Mouse (Mus musculus) thymus, postnatal 25 days (tissue): ENCODE measurements around the gene Tchp.

Source experiments
- DNase-seq: peaks from one replicate; pipeline ENCODE4 v3.0.0; 2022

The Tchp gene

DNA sequence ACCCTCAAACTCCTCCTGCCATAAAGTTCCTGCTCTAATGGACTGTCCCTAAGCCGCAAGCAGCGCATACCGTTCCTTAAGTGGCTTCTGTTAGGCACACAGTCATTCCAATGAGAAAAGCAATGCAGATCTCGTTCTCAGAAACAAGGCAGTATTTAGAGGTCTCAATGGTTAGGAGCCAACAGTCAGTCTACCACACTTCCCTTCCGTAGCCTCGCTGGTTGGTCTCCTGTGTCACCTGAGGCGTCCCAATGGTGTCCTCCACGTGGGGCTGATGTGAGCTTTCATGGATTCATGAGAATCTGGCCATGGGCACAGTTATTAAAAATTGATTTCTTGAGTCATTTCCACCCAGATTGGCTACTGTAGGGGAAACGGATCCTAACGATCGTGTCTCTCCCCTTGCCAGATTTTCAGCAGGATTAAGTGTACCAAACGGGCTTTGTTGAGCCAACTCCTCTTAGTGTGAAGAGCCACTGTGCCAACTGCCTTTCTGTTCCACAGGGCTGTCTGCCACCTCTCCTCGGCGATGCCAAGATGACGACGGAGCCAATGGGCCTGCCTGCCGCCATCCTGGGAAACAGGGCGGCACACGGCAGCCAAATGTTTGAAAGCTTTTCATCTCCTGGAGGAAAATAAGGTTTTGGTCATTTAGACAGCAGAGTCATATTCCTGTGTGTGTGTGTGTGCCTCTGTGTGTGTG, 9.4 kb upstream of the Tchp start:
- no peak for DNase-seq

DNA sequence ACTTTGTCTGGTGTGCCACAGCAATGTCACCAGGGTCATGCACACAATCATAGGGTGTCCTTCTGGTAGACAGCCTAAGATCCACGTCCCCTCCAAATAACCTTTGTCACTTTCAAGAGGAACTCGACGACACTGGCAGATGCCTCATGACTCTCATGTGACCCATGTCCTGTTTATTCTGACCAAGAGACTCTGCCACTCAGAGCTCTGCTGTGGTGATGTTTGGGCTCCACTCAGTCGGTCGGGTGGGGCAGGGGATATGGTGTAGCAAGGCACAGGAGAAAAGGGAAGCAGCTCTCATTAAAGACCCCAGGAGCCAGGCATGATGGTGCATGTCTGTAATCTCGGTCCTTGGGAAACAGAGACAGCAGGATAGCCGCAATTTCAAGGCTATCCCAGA, 8.5 kb upstream of the Tchp start:
- no peak for DNase-seq

DNA sequence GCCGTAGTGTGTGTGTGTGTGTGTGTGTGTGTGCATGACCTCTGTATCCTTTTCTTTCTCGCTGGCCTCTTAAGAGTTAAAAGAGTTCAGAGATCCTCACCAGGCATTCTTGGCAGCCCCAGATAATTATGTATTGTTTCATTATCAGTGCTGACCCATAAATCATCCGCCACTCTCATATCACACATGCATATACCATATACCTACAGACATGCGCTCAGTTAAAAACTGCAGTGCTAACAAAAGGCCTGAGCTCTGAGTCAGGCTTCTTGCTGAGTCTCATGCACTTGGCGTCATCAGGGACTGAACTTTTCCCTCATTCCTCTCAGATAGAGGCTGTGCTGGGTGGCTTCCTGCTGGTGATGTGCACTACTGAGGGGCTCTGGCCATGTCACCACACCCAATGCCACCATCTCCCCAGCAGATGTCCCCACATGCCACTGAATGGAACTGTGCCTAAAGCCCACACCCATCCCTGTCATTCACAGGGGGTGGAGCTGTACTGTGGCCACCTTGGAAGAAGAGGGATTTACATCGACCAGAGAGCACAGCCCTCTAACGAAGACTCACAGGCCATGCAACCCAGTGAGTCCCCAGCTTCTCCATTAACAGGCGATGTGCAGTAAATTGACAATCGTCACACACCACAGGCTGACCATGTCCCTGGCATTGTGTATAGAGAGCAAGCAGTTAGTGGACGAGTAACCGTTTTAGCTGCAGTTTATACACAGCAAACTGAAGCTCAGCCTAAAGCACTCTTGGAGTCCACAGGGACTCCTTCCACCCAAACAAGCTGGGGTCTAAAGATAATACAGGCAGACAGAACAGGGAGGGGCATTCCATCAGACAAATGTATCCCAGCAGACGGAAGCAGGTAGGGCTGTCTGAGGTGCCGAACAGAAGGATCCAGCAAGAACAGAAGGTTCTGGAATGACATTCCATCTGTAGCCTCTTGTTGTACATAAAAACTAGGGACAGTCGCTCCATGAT, 4.9 kb upstream of the Tchp start:
- DNase-seq = no peak

DNA sequence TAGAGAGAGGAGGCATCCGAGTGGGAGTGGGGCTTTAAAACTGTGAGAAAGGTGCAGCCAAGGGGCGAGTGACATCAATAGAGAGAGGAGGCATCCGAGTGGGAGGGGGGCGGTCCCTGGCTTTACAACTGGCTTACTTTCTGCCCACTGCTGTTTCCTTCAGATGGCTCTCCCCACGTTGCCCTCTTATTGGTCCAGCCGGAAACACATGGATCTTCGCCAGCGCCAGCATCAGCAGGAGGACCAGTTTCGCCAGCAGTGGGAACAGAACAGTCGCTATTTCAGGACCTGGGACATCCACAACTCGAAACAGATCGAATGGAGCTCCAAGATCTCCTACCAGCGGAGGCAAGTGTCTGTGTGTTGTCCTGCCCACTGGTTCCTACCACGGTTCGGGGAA, 931 bp downstream of the Tchp start:
- no peak for DNase-seq

DNA sequence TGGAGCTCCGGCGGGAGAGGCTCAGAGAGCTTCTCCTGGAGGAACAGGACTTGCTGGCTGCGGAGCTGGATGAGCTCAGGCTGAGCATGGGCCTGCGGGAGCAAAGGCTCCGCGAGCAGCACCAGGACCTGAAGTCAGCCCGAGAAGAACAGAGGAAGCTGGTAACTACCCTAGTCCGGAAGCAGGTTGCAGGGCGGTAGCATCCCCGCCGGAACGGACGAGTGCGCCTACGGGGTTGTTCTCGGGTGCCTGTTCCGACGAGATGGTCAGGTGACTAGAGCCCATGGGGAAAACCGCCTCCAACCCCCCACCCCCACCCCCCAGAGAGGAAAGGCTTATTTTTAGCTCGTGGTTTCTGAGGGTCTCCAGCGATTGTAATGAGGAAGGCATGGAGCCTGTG, 1.8 kb downstream of the Tchp start:
- DNase-seq = no peak

DNA sequence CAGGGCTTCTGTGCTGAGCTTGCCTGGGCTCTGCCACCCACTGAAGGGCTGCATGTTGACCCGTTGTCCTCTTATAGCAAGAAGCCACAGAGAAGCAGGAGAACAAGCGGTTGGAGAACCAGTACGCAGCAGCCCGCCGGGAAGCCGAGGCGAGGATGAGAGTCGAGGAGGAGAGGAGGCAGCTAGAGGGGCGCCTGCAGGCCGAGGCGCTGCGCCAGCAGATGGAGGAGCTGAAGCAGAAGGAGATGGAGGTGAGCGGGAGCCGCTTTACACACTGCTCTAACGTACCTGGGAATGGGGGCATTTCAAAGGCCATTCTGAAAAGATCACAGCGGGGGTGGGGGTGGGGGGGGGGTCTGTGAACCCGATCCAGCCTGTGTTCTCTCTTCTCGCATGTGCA, 7.0 kb downstream of the Tchp start:
- DNase-seq = no peak

DNA sequence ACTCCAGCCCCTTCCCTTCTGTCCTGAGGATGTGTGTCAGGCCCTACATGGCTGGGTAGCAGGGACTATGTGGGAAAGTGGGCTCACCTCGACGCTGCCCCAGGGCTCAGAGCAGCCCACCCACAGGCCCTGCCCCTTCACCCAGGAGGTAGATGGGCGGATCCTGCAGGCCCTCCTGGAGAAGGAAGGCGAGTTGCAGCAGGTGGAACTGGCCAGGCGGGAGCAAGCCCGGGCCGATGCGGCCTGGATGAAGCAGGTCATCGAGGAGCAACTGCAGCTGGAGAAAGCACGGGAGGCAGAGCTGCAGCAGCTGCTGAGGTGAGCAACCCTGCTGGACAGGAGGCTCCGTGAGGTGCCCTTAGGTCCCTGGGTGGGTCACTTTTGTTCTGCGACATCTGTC, 9.7 kb downstream of the Tchp start:
- no peak for DNase-seq

DNA sequence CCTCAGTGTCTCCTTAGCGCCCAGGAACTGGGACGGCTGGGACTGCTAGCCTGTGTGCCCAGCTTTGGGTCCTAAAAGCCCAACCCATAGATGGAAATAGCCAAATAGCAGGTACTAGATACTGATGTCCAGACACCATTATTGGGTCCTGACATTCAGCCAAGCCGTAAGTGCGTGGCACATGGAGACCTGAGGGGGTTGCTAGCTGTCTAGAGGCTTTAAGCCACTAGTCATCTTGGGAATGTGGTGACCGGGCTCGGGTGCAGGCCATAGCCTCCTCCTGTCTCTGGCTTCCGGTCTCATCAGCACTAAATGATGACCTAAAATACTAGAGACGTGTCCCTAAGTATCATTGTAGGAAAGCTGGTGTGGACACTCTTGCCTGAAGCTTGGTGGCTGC, 10.4 kb downstream of the Tchp start:
- DNase-seq = no peak

DNA sequence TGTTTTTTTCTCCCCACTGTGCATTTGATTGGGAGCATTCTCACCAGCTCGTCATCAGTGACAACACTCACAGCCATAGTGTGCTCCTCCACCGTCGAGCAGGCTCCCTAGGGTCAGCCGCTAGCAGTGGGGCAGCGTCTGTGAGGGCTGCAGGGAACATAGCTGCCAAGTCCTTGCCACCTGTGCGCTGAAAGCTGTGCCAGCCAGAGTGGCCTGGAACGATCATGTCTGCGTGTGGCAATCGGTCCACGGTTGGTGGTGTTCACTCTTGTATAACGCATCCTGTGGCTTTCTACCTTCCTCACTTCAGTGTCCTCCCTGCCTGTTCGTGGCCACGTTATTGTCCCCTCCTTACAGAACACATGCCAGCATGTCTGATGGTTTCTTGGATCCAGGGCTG, 10.9 kb downstream of the Tchp start:
- DNase-seq = no peak

DNA sequence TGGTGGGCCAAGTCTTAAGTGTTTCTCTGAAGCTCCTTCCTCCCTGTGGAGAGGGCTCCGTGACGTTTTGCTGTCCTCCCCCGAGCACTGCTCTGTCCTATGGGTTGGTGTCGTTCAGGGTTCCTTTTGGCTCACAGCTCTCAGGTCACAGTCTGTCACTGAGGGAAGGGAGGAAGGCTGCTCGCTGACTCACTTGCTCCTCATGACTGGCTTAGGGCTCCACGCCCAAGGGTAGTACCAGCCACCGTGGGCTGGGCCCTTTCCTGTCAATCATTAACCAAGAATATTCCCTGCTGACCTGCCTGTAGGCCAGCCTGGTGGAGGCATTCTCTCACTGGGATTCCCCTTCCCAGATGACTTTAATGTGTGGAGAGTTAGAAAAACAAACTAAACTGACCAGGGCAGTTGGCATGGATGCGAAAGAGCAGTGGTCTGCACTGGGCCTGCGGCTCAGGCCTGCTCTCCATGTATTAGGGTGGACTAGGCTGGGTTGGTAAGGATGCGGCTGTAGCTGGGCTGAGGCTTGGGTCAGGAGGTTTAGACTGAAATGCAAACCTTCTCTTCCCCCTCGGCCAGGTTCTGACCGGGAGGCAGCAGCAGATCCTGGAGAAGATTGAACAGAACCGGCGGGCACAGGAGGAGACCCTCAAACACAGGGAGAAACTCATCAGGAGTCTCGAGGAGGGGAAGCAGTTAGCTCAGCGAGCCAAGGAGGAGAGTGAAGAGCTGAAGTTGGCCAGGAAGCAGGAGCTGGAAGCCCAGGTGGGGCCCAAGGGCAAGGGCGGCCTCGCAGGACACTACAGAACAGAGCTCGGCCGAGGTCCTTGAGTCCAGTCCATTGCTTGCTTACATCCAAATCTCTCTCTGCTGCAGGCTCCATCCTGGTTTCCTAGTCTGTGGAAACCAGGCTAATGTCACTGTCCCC, 11.7 kb downstream of the Tchp start:
- no peak for DNase-seq

DNA sequence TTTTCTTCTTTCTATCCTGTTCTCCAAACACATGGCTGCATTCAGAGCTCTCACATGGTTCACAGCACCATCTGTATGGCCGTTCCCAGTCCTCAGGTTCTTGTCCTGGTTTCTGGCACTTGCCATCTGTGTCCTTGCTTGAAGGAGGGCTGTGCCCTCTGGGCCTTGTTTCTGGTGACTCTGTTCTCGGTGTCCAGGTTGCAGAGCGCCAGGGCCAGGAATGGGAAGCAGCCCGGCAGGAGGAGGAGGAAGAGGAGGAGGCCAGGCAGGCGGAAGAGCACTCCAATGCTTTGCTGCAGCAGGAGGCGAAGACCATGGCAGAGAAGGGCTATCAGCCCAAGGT, 12.3 kb downstream of the Tchp start:
- no peak for DNase-seq

DNA sequence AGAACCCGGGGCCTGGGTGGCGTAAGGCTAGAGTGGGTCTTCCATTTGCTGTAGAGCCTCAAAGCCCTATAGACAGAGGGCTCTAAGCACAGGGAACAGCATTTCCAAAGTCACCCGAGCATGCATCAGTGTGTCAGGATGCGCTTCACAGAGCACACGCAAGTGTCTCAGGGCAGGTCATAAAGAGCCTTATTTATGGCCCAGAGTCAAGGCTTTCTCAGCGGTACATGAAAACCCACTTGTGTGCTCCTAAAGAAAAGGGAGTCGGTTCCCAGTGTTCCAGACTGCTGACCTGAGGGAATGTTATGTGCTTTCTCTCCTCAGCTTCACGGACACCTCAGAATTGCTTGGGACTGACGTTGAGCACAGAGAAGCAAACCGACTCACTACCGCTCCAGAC, 13.2 kb downstream of the Tchp start:
- no peak for DNase-seq

DNA sequence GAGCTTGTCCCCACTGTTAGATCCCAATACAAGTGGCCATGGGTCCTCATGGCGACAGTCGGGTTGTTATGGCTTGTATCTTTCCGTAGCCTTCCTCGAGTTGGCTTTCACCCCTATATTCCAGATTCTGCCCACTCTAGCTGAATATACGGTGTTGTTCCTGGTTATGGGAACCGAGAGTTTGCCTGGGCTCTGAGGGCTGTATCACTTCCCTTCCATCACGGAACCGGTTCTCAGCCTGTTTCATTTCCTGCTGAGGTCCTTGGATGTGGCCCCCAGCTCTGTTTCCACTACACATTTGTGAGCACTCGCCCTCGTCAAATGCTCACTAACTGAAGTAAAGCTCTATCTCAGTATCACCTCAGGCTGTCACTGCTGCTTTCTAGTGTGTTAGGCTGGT, 14.4 kb downstream of the Tchp start:
- DNase-seq = no peak

DNA sequence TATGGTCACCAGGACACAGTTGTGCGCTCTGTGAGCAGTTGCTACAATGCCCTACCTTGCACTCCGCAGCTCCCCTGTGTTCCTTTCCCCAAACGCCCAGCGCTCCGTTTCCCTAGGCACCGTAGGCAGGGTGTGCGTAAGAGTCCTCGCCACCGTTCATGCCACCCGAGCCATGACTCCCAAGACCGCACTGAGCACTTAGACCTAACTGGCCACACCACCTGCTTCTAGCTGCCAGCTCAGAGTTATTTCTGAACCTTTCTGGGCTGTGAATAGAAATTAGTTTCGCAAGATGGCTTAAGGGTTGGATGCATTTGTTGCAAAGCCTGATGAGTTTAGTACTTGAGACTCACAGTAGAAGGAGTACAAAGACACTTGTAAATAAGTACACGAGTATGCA, 15.3 kb downstream of the Tchp start:
- no peak for DNase-seq

DNA sequence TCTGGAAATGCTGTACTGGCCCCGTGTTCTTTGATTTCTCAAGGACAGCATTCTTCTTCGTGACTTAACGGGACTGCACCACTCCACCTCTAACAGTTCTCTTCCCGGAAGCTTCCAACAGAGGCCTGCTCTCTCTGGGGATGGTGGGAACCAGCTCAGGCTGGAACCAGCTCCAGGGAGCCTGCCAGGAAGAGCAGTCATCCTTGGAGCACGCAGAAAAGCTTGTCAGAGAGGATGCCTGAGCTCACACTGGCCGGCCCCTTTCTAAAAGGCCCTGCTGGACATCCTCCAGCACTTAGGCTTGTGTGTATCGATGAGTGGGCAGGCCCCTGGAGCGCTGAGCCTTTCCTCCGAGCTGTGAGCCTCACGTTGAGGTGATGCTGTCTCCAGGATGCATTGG, 20.6 kb downstream of the Tchp start:
- no peak for DNase-seq

DNA sequence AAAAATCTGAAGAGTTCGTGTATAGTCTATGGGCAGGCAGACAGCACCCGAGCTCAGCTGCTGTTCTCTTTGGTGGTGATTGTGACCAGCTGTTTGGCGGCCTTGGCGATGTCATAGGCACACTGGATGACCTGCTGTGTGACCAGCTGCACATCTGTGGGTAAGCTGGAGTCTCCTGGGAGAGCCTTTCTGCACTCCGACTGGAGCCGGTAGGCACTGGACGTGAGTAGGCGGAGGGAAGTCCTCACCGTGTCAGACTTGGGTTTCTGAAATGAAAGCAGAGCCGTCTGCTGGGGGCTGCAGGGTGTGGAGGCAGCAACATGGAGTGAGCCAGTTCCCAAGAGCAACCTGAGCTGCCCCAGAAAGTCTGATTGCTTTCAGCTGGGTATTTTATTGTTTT, 22.6 kb downstream of the Tchp start:
- DNase-seq = no peak

DNA sequence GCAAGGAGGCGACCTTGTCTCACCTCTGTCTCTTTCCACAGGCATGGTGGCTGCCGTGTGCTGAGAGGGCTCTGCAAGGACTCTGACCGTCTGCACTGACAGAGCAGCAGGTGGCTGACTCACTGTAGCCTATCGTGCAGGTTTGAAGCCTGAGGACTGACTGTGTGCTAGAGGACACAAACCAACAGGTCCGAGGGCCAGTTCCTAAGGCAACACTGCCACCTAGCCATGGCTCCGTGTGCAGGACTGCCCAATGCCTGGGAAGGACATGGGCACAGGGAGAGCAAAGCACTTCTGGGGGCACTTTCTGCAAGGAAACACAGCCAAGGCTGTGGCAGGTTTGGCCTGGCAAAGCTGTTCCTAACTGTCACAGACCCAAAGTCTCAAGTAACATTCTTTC, 23.9 kb downstream of the Tchp start:
- no peak for DNase-seq

DNA sequence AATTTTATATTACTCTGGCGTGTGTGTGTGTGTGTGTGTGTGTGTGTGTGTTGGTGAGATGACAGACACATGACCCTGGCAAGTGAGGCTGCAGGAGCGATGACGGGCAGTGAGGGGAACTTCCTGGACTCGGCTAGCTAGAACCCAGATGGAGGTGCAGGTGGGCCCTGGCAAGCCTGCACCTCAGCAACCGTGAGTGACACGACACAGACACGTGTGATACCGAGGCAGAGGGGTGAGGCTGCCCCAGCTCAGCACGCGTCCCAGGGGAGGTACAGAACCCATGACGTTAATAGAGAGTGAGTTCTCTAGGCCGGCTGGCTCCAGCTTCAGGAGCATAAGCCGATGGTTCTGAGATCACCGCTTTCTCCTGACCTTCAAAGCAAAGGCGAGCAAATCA, 24.4 kb downstream of the Tchp start:
- no peak for DNase-seq

DNA sequence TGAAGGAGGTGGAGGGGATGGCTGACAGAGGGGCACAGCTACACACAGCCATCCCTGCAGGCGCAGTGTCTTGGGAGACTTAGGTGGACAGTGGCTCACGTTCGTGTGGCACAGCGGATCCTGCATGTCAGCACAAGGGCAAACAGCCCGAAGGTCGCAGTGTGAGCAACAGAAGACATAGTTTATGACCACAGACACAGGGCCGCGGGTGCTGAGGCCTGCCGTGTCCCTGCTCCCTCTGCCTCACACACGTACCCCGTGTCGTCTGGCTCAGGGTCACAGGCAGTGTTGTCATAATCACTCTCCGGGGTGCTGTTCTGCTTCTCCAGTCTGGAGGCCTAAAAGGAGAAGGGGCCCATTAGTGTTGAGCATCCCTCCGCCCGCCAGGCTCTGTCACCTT, 26.0 kb downstream of the Tchp start:
- no peak for DNase-seq

DNA sequence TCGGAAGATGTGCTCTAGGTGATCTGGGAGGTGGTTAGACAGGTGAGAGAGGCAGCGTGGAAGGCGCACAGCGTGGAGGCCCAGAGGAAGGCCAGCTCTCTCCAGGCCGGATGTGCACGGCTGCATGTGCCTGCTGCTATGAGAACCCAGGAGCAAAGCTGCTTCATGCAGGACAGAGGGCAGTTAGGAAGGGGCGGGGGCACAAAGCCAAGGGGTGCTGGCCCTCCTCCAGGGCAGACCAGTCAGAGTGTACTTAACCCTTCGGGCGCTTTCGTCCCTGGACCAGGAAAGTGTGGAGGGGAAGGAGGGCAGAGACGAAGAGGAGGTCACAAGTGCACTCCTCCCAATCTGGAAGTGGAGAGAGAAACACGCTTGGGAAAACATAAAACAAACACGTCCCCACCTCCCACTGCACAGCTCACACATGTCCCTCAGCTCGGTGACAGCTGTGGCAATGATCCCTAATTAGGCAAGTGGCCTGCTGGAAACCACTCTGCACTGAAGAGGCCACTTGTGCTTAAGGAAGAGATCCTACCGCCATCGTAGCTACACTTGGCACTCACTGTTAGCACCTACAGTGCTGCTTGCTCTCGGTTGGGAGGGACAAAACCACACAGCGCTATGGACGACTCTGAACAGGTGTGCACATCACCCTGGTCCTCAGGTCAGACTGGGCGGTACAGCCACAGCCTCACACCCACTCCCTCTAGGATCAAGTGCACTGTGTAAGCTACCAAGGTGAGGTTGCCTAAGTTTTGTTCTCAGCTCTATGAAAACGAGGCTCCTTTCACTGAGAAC, 29.7 kb downstream of the Tchp start:
- DNase-seq = no peak

DNA sequence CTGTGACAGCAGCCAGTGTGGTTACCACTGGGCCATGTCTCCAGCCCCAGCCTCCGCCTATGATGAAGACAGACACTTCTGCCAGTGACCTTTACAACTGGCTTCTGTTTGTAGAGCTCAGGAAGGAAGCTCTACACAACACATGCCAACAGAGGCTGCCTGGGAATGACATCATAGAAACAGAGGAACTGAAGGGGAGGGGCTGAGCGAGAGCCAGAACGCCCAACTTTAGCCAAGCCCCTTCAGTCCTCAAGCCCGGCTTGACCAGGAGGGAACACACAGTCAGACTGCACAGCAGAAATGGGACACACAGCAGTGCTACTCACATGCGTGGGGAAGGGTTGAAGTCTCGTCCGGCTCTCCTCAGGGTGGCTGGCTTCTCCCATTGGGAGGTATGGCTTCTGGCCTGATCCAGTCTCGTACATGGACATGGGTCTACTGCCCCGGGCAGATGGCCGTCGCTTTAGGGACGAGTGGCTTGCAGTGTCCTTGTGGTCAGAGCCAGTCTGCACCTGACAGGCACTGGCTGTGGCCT, 31.2 kb downstream of the Tchp start:
- DNase-seq = no peak

DNA sequence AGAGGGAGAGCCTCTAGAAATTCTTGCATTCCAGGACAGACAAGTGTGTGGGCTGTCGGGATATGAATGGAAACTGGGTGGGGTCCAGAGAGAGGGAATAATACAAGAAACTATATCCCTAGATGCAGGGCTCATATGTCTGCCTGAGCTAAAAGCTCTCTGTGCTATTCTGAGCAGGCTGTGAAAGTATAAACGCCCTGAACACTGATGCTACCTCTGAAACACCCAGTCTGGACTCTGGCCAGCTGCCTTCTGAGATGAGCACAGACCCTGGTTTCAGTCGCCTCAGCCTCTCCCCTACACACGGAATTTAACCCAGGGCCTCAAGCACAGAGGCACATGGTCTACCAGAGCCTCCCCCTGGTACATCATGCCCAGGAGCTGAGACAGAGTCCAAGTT, 33.0 kb downstream of the Tchp start:
- no peak for DNase-seq
